Mouse (Mus musculus): ENCODE measurements around the gene Ankrd27.

GRCm38 (mm10) chr7:35601106-35601505 is 15.1 kb downstream of the Ankrd27 start:
- TF ChIP-seq CTCF (IDR thresholded peaks at IDR 0.05; ENCODE audit: low read depth) (no peak), EP300 (IDR thresholded peaks at IDR 0.05; ENCODE audit: low read depth) (no peak)

Data from liver, postnatal 0 days (tissue).